Mouse (Mus musculus) spleen, postnatal 4 days (tissue): ENCODE results near the gene Prkd3.

ENCODE experiments used
- DNase-seq, 2 experiments: peaks; one replicate each; pipeline ENCODE4 v3.0.0; 2022; ENCODE audit warnings: low spot score in 2 of 2

The Prkd3 gene

DNA sequence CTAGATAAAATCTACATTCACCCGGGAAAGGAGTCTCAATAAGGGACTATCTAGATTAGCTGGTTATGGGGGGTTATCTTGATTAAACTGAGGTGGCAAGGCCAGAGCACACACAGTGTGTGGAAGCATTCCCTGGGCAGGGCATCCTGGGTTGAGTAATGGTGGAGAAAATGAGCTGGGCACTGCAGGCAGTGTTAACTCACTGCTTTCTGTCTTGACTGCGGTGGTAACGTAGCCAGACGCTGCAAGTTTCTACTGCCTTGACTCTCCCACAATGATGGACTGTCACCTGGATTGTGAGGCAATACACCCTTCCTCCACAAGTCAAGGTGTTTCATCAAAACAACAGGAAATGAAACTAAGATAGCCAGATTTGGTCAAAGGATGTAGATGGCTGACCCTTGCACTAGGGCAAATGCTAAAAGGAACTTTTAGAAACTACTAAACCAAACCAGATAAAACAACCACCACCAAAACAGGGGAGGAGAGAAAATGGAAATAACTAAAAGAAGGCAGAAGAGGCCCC is 20.8 kb downstream of the Prkd3 start:
- DNase-seq: no peak

DNA sequence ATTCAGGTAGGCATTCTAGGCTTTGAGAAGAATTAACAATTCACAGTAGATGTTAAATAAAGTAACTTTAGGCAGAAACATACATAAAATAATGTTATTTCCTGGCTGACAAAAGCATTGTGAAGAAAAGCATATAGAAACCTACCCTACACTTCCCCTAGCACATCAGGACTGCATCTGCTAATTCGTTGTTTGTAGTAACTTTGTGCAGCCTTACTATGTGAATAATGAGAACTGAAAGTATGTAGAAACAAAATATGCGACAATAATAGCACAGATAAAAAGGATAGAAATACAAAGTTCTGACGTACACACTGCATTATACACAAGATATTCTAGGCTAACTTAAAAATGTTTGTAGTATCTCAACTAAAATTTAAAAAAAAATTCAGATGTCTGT is 21.4 kb downstream of the Prkd3 start:
- DNase-seq: no peak

DNA sequence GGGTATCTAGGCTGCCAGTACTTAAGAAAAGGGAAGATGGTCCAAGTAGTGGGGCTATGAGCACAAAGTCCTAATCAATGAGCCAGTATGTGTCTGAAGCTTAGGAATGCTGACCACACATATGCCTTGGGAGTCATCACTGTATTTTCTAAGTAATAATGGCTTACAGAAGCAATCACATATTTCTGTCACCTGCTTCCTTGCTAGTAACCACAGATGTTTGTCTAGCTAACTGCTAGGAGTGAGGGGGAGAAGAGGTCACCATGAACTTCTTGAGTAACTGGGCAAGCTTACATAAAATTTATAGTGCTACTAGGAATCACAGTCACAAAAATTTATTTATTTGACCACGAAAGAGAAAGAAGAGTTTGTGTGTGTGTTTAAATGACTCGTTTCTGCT is 22.5 kb downstream of the Prkd3 start:
- no peak for DNase-seq

DNA sequence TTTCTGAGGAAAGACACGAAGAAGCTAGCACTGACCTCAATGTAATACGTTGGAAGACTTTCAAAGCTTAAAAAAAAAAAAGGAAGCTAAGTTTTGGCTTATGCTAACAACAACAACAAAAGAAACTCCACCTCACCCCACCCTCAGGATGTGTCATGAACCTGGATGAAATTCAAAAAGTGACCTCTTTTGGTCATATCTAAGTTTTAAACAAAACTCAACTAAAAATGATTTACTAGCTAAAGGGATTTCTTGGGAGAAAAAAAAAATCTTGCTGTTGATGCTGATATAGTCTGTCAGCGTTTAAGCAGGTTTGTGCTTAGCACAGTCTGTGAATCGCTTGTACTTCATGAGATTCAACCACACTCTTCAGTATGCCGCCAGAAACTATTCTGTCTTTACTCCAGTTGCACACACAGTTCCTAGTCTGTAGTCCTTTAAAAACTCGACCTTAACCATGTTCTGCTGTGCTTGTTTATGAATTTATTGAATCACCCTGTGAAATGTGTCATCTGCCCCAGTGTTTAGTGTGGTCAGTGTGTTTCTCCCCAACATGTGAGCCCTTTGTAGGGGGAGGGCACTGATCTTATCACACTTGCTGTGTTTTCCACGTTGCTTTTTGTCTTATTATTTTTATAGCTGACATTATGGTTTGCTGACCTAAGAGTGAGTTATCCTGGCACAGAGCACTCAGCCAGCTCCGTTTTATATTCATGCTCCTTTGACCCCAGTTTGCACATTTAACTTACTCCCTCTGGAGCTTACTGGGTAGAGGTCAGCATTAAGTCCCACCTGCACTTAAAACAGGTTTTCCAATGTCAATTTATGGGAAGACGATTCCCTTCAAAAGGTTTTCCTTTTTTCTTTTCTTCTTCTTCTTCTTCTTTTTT is 25.4 kb downstream of the Prkd3 start:
- no peak for DNase-seq

DNA sequence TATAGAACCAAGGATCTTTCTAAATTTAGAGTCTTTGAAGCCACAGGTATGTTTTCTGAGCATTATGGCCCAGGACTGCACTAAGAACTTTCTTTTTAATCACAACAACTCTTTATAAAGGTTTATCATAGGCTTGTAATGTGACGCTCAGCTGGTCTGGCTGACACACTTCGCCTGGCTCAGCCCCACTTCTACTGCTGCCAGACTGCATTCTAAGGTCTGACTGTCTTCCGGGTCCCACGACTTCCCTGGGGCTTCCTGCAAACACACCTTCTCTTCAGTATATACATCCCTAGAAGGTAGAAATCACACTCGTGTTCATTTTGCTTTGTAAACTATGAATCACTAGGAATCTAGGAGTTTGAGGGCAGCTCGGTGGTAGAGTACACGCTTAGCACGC is 26.2 kb downstream of the Prkd3 start:
- no peak for DNase-seq

DNA sequence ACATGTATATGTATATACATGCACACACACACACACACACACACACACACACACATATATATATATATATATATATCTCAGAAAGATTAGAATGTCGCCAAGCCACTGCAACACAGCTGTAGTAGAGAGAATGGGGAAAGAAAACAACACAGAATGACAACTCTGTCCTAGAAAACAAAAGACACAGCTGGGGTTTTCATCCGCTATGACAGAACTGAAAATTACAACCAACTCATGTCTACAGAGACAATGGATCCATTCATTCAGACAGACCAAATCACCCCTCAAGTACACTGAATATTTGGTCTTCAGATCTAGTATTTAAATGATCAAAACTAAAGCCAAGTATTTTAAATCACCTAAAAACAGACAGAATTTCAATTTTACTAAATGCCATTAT is 26.9 kb downstream of the Prkd3 start:
- no peak for DNase-seq

DNA sequence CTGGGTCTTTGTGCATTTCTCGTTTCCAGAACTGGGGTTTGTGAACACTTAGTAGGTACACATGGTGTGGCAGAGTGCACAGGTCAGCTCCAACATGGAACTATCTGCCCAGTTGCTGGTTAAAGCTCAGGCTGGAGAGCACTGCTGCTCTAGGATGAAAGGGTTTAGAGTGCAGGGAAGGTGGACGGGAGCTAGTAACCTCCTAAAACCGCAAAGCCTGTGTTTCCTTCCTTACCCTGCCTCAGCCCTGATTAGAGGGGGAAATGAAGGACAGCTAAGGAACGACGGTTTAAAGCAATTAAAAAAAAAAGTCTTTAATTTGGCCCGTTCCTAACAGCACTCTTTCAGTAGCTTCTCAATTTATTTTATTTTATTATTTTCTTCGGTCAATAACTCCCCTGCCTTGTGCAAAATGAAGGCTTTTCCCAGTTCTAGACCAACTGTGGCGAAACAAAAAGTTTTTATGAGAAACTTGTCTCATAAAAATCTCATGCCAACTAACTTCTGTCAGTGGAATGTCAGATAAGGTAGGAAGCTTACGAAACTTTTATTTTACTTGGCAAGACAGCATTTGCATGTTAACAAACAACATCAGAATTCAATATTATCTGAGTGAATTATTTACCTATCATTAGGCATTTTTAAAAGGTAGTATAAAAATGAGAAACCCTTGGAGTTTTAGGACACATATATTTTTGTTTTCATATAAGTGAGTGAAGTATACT is 28.2 kb downstream of the Prkd3 start:
- no peak for DNase-seq

DNA sequence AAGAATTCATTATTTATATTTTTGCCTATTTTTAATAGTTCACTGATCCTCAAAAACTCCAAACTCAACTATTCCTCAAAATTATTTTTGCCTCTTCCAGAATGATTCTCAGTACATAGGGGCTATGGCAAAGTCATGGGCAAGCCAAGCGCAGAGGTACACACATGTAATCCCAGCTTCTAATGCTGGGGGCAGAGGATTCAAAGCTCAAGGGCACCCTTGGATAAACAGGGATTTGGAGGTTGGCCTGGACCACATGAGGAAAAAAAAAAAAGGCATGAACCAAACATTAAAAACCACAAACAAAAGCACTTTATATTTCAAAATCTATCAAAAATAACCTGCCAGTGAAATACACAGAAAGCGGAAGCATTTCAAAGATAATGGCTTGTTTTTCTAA is 29.1 kb downstream of the Prkd3 start:
- no peak for DNase-seq

DNA sequence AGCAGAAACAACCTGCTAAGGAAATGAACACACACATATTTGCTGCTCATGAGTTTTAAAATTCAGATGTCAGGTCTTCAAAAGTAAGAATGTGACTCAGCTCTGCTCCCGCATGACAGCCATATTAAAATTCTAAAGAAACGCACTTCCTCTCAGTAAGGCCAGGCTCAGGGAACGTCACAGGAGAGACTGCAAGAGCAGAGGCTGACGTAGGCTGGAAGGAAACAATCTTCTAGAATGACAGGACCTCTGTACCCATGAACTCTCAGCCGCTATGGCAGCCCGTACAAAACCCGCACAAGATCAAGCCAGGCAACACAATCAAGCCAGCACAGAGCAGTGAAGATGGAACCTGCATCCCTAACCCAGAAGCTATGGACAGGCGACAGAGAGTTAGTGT is 31.6 kb downstream of the Prkd3 start:
- no peak for DNase-seq

DNA sequence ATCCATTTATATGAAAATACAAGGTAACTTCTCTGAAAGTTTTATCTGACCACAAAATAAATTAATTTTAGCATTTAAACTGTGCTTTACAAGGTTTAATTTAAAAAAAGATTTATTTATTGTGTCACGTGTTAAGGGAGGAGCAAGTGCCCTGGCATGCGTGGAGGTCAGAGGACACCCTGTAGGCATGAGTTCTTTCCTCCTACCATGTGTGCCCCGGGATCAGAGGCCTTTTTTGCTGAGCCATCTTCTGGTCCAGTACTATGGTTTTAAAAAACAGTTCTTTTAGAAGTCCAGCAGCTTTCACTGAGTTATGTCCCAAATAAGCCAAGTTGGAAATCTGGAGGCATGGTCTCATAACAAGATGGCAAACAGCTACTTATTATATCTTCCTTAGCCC is 36.9 kb downstream of the Prkd3 start:
- DNase-seq: no peak

DNA sequence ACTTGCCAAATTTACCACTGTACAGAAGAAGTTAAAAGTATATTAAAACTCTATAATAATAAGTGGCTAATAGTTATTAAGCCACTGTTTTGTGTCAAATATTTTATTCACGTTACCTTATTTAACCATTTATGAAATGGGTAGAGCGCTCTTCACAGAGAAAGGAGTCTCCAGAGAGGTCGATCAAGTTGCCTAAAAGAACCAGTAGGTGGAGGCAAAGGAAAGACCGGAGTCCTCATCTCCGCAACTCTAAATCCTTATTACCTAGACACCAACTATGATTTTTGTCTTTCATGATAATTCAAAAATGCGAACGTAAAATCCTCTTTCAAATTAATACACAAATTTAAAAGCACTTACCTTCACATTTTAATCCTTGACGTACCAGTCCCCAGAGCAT is 37.5 kb downstream of the Prkd3 start:
- no peak for DNase-seq

DNA sequence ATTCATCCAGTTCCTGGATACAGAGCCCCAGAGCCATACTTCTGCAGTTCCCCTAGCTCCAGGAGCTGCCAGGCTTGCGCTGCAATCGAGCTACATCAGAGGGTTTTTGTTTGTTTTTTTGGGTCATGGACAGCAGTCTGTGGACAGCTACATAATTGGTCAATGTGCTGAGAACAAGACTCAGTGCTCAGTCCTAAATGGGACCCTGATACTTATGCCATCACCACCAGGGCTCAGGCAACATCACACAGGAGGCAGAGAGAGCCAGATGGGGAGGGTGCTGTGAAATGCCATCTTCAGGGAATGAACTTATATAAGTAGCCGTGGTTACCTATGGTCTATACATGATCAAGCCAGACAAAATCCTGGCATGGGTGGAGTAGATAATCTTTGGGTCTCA is 52.1 kb downstream of the Prkd3 start:
- DNase-seq: no peak

DNA sequence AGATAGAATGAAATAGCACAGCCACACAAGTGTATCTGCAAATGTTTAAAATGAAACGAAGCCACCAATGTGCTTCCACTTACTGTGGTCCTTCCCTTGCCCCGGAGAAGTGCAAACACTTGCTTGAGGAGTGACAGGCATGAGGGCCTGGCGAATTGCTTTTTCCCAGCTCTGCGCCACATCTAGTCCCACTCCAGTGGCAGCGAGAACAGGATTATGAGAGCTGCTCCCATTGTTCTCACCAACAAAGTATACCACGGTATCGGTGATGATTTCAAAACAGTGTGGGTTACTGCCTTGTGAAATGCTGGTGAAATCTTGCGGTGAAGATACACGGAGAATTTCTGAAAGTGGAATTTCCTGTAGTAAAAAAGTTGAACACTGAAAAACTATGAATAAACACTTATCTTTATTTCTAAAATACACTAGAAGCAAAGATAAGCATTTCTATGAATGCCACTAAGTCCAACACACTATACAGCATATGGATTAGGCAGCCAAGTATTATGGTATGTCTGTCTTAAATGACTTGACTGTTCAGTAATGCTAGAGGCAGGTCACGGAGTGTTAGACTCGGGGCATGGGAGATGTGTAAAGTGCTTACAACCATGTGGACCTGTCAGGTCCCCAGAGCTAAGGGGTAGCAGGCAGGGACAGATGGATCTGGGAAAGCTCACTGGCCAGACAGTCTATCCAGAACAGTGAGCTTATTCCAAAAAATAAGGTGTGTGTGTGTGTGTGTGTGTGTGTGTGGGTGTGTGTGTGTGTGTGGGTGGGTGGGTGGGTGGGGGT is 54.3 kb downstream of the Prkd3 start:
- DNase-seq: no peak

DNA sequence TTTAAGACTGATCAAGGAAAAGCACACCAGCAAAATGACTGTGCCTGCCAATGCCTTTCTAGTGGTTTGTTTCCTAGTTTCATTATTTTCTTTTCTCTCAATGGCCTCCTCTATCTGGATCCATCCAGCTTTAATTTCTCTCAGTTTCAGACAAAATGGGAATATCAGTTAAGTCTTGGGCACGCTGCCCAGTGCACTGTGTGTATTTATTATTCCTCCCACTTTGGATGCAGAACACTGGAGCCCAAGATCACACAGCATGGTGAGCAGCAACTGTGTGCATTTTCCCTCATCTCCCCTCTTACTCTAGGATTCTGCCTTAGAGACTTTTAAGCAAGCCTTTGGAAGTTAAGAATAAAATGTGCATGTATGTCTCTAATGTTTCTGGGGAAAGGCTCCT is 56.2 kb downstream of the Prkd3 start:
- DNase-seq: no peak

DNA sequence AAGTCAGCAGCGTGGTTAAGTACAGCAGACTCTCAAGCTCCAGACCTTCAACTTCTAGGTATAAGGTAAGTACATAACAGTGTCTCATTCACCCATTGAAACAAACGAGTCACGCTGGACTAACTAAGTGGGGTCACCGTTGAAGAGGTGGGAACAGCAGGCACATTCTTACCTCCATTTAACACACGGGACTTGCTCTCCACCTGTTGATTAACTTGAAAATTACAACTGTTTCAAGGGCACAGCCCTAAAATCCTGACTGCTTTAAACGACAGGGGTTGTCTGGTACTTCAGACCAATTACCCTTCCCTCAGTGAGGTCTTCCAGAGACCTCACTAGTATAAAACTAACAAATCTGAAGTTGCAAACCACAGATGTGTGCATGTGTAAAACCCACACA is 61.1 kb downstream of the Prkd3 start:
- no peak for DNase-seq

DNA sequence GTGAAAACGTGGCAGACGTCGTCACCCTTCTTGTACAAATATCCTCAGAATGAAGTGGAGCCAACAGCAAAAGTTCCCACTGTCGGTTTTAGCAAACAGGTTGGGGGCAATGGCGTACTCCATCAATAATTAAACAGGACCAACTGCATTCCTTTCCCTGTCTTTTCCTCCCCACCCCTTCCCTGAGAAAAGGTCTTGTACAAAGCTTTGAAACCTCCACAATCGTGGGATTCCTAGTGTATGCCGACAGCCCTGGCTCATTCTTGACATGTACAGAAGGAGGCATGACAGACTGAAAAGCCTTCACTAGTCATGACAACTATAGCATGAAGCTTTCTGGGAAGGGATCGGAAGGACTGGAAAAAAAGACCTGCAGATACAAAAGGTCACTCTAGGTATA is 67.4 kb downstream of the Prkd3 start:
- DNase-seq: no peak

DNA sequence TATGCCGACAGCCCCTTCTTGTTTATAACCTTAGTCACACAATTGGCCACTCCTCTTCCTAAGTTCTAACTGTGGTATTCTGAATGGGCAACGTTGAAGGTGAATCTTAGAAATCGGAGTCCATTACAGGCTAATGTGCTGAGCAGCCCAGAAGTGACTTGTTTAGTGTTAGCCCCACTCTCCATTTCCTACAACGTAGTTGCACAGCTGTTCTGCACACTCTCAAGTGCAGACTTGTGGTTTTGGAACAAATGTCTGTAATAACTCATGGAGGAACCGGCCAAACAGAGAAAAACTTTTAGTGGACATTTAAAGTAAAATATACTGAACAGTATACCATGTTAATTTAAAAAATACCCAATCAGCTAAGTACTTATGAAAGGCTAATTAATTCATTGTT is 68.5 kb downstream of the Prkd3 start:
- no peak for DNase-seq

DNA sequence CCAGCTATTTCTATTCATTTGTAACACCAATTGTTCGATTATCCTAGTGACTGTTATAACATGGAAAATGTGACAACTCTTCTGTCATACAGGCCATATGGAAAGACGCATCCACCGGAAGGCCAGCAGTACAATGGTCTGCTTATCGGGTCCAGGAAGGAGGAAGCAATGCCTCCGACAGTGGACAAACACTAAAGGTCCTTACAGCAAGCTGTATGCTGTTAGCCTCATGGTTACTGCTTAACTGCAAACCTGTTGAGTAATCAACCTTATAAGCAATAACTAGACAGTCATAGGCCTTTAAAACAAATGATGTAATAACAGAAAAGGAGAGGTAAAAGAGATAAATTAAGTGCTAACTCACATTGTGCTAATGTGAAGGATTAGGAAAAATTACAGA is 69.4 kb downstream of the Prkd3 start:
- DNase-seq: no peak

DNA sequence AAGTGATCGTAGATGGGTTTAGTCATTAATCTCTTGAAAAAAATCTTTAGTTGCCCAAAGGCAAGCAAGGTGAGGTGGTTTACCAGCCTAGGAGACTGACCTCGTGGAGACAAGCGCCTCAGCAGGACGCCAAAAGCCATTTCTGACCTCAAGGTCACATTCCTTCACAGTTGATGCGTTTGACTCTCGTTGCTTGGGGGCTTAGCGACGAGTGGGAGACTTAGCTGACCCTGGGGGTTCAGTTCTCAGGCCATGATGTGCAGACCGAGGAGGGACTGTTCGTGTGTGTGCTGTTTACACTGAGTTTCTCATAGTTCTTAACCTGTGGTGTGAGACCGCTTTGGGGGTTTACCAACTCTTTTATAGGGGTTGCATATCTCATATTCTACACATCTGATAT is 78.0 kb downstream of the Prkd3 start:
- no peak for DNase-seq

DNA sequence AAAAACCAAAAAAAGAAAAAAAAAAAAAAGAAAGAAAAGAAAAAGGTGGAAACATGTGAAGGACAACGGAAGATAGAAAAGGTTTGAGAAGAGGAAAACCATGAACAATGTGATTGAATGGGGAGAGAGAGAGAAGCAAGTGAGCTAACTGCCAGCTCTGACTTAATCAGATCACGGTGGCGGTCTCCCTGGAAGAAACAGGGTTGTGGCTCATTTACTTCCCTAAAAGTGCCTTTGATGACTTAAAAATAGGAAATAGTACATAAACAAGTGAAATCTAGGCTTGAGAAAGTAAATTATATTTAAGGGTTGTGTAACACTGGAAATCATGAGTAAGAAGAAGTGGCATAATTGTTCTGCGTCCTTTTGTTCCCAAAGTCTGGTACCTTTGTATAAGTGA is 81.7 kb downstream of the Prkd3 start:
- DNase-seq: no peak

DNA sequence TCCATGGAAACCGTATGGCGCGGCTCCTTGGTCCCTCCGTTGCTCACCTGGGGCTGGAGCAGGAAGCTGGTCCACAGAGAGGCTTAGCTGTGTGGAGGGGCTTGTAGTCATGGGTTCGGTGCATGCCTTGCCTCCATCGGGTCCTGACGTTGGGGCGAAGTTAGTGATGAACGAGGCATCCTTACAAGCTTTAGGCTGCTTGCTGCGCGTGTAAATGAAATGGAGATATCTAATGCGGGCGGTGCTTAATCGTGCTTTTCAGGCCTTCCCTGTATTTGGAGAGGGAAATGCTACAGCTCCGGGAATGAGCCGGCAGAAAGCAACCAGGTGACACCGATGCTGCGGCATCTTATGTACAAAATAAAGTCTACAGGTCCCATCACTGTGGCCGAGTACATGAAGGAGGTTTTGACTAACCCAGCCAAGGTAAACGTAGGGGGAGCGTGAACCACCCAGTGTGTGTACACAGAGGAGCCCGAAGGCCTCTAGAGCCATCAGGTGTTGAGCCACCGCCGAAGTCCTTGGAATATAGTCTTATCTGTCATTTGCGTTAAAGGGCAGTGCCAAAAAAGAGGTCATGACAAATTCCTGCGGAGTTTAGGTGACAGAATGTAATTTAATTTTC is 83.3 kb downstream of the Prkd3 start:
- no peak for DNase-seq
